Mouse (Mus musculus) limb, embryonic 14.5 days (tissue): Measurements from ENCODE around the gene Ddi1. TPM values are rescaled to one million over a fixed set of nuclear protein-coding genes. Genes with fewer than 3 reads are reported as not detected.
"Not testable (repeated sequence)": the region's sequence is repeated elsewhere in the genome, so short reads cannot be mapped to it uniquely, and the experiment has no call there.

Source experiments
- ATAC-seq: fragments of 200-750 bp; cut with Nextera tagmentation; 2 replicates; pipeline ENCODE4 v1.8.0; 2017; ENCODE audit warnings: low read depth, moderate number of reproducible peaks, moderate TSS enrichment; ENCODE audit not compliant: low FRiP score
- DNase-seq: peaks from one replicate; pipeline ENCODE4 v3.0.0-alpha.2; 2015; ENCODE audit warnings: low spot score
- H3K27ac ChIP-seq: fragments of 300-500 bp; sonication (generic); replicated peaks from 2 replicates; pipeline ENCODE4 v1.5.1; 2014; ENCODE audit warnings: low read depth, mild to moderate bottlenecking, low read length, moderate library complexity, mixed read lengths
- H3K27me3 ChIP-seq: fragments of 300-500 bp; sonication (generic); 2 replicates; pipeline ENCODE4 v1.6.1; 2014; ENCODE audit warnings: low read length, mixed read lengths; ENCODE audit not compliant: control insufficient read depth, insufficient read depth
- H3K36me3 ChIP-seq: fragments of 300-500 bp; sonication (generic); 2 replicates; pipeline ENCODE4 v1.6.1; 2014; ENCODE audit warnings: mild to moderate bottlenecking, low read length, moderate library complexity, mixed read lengths; ENCODE audit not compliant: control insufficient read depth, insufficient read depth
- H3K4me1 ChIP-seq: fragments of 300-500 bp; sonication (generic); 2 replicates; pipeline ENCODE4 v1.6.1; 2014; ENCODE audit warnings: antibody characterized with exemption, low read length, mixed read lengths; ENCODE audit not compliant: control insufficient read depth, insufficient read depth
- H3K4me2 ChIP-seq: fragments of 300-500 bp; sonication (generic); replicated peaks from 2 replicates; pipeline ENCODE4 v1.6.1; 2014; ENCODE audit warnings: low read depth, mild to moderate bottlenecking, low read length, moderate library complexity; ENCODE audit not compliant: severe bottlenecking
- H3K4me3 ChIP-seq: fragments of 300-500 bp; sonication (generic); replicated peaks from 2 replicates; pipeline ENCODE4 v1.5.1; 2014; ENCODE audit warnings: low read length
- H3K9ac ChIP-seq: fragments of 300-500 bp; sonication (generic); 2 replicates; pipeline ENCODE4 v1.6.1; 2014; ENCODE audit warnings: mild to moderate bottlenecking, low read depth, low read length, moderate library complexity; ENCODE audit not compliant: severe bottlenecking
- H3K9me3 ChIP-seq: fragments of 300-500 bp; sonication (generic); 2 replicates; pipeline ENCODE4 v1.6.1; 2016; ENCODE audit warnings: low read length; ENCODE audit not compliant: control insufficient read depth
- POLR2A ChIP-seq: fragments of 200-500 bp; IDR thresholded peaks from 2 replicates; pipeline ENCODE4 v1.8.0; 2012; ENCODE audit warnings: inconsistent platforms, mild to moderate bottlenecking, moderate library complexity, borderline replicate concordance; ENCODE audit not compliant: insufficient read depth, insufficient read length; ENCODE audit errors: extremely low read depth
- WGBS: fragments of 180-500 bp; shearing (Covaris S2); extraction: QIAGEN DNeasy Blood & Tissue Kit; methylation state at CpG from one replicate; pipeline ENCODE4 v1.1.7; 2014; 5-methylcytosine and 5-hydroxymethylcytosine counted together
- polyA plus RNA-seq, 2 experiments: library from polyadenylated mRNA; depleted of rRNA in 1 of 2; stranded (reverse) in 1 of 2; unstranded in 1 of 2; fragments of >200 nt; fragmentation: Nextera tagmentation in 1 of 2; extraction: Ambion mirVana in 1 of 2; gene quantifications; 2 replicates each; pipeline versions ENCODE4 v1.2.1 to v1.2.3; 2012 to 2014

Gene Ddi1
- polyA plus RNA-seq, 2 experiments, result 0.07 TPM; not detected in 1

- no peak for TF ChIP-seq POLR2A
- H3K4me3 ChIP-seq, result no peak overlapping the region
- DNase-seq (no peak), ATAC-seq (no peak)
- no peaks in the 10 kb centered on the region for H3K9me3 ChIP-seq
- no peaks in the 10 kb centered on the region for H3K36me3 ChIP-seq
- no peaks in the 10 kb centered on the region for H3K27me3 ChIP-seq
- H3K9ac ChIP-seq, result no peak overlapping the region
- WGBS, result 44% methylated on average over 2 of the region's 2 CpGs
- H3K27ac ChIP-seq, result no peak overlapping the region
- no peaks in the 10 kb centered on the region for H3K4me1 ChIP-seq
- H3K4me2 ChIP-seq, result no peak overlapping the region
Measured at GRCm38 (mm10) chr9:6251990-6252389, 17.7 kb downstream of the Ddi1 start.

- H3K4me2 ChIP-seq, result no peak overlapping the region
- H3K9ac ChIP-seq, result no peak overlapping the region
- no peaks in the 10 kb centered on the region for H3K4me1 ChIP-seq
- no peaks in the 10 kb centered on the region for H3K36me3 ChIP-seq
- H3K9me3 ChIP-seq, result no peaks in the 10 kb centered on the region
- no peak overlapping the region for H3K4me3 ChIP-seq
- WGBS, result 42% methylated on average over 1 of the region's 1 CpGs
- no peaks in the 10 kb centered on the region for H3K27me3 ChIP-seq
- no peak for ATAC-seq
- no peak for DNase-seq
- no peak overlapping the region for H3K27ac ChIP-seq
- TF ChIP-seq POLR2A, result no peak
Measured at GRCm38 (mm10) chr9:6250320-6250719, 19.3 kb downstream of the Ddi1 start.

- WGBS, result 100% methylated on average over 1 of the region's 1 CpGs
- not testable (repeated sequence) for H3K27me3 ChIP-seq, H3K4me1 ChIP-seq, H3K9ac ChIP-seq, H3K27ac ChIP-seq, DNase-seq, ATAC-seq, H3K36me3 ChIP-seq, H3K4me3 ChIP-seq, H3K4me2 ChIP-seq, H3K9me3 ChIP-seq
Measured at GRCm38 (mm10) chr9:6235982-6236381, 33.7 kb downstream of the Ddi1 start.

GRCm38 (mm10) chr9:6217505-6217904 lies 52.1 kb downstream of the Ddi1 start:
- Histone ChIP-seq H3K9ac (no peak overlapping the region), H3K4me1 (no peaks in the 10 kb centered on the region), H3K9me3 (no peaks in the 10 kb centered on the region), H3K4me3 (no peak overlapping the region), H3K36me3 (no peaks in the 10 kb centered on the region), H3K4me2 (no peak overlapping the region), H3K27ac (no peak overlapping the region), H3K27me3 (no peaks in the 10 kb centered on the region)
- no peak for DNase-seq
- no peak for ATAC-seq
- no peak for TF ChIP-seq POLR2A
- WGBS, result 45% methylated on average over 1 of the region's 1 CpGs

- no peak for TF ChIP-seq POLR2A
- Histone ChIP-seq H3K4me1 (no peaks in the 10 kb centered on the region), H3K9me3 (no peaks in the 10 kb centered on the region), H3K4me2 (no peak overlapping the region), H3K9ac (no peak overlapping the region), H3K27me3 (no peaks in the 10 kb centered on the region), H3K27ac (no peak overlapping the region), H3K36me3 (no peaks in the 10 kb centered on the region), H3K4me3 (no peak overlapping the region)
- no peak for ATAC-seq
- no peak for DNase-seq
- WGBS, result 52% methylated on average over 5 of the region's 5 CpGs
Measured at GRCm38 (mm10) chr9:6212862-6213261, 56.8 kb downstream of the Ddi1 start.

Other genes with a start within 250 kb of the Ddi1 start
- 5.7 and 6.5 TPM in 2 replicates for gene Pdgfd, start 101.3 kb downstream of the Ddi1 start, polyA plus RNA-seq (2012; rRNA removed)
- 9.1 and 10.9 TPM in 2 replicates for gene Pdgfd, start 101.3 kb downstream of the Ddi1 start, polyA plus RNA-seq (2014; fragmentation: Nextera tagmentation; extraction: Ambion mirVana)